Mouse (Mus musculus): Measurements from ENCODE around the gene Aldh1a2.

GRCm38 (mm10) chr9:71239926-71240325, 24.3 kb downstream of the Aldh1a2 start:
- TF ChIP-seq CTCF (conservative IDR thresholded peaks at IDR 0.05; ENCODE audit: insufficient read depth, insufficient read length, low read depth, low read length), result no peak
- no peak for TF ChIP-seq POLR2A (IDR thresholded peaks at IDR 0.05; ENCODE audit: low read depth, low read length)

All from kidney, adult 2 months (tissue).